Mouse (Mus musculus) Muller cell, postnatal 12 days (primary cell): Measurements from ENCODE around the gene Gm21094.
"Not testable (repeated sequence)": the region's sequence is repeated elsewhere in the genome, so short reads cannot be mapped to it uniquely, and the experiment has no call there.

Experiments used
- DNase-seq: peaks from one replicate; pipeline ENCODE4 v3.0.0-alpha.2; 2015; ENCODE audit errors: inconsistent ontology term

Gm21094 gene

GRCm38 (mm10) chrY:32620343-32620742 lies at the start of gene Gm21094:
Gene Gm21094 (minus strand): TSS chrY:32620443.
- DNase-seq, result not testable (repeated sequence)
